Mouse (Mus musculus): ENCODE data around the gene Dnajb12. TPM values are rescaled to one million over a fixed set of nuclear protein-coding genes. Genes with fewer than 3 reads are reported as not detected.
A peak's percentile ranks its signal among the peaks of the same experiment; 100 is the strongest.

The Dnajb12 gene
- polyA plus RNA-seq, 1 experiment from 2014 or later, result 26.7 TPM

DNA sequence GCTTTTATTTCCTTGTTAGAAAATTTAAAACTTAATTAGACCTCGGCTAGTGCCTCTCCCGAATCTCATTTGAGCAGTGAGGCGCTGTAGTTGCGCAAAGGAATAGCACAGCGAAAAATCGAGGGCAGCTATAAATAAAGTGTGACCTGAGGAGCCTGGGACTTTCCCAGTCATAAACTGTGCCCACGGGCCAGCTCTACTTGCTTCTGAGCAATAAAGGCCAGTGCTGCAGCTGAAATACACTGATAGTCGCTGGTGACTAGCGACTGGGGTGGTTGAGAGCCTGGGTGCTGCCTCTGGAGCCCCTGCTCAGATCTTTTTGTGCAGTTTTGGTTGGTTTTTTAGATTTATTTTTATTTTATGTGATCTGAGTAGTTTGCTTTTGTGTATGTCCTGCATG is 34.7 kb upstream of the Dnajb12 start:
- WGBS, result 75% methylated on average over 9 of the region's 9 CpGs
- no peak overlapping the region for H3K27ac ChIP-seq (ENCODE audit: low read depth)
- H3K27me3 ChIP-seq (ENCODE audit: insufficient read depth, low read length), result no peaks in the 10 kb centered on the region
- no peak overlapping the region for H3K4me2 ChIP-seq
- H3K36me3 ChIP-seq (ENCODE audit: insufficient read depth), result no peaks in the 10 kb centered on the region
- ATAC-seq (ENCODE audit: insufficient read depth), result no peak
- H3K9ac ChIP-seq, result no peak overlapping the region
- TF ChIP-seq CTCF (IDR thresholded peaks at IDR 0.05; ENCODE audit: low read depth), result no peak
- H3K4me1 ChIP-seq (ENCODE audit: insufficient read depth), result no peaks in the 10 kb centered on the region
- H3K9me3 ChIP-seq (ENCODE audit: low read depth, low read length), result no peaks in the 10 kb centered on the region
- no peak for DNase-seq
- H3K4me3 ChIP-seq (ENCODE audit: low read depth, low read length), result no peak overlapping the region

DNA sequence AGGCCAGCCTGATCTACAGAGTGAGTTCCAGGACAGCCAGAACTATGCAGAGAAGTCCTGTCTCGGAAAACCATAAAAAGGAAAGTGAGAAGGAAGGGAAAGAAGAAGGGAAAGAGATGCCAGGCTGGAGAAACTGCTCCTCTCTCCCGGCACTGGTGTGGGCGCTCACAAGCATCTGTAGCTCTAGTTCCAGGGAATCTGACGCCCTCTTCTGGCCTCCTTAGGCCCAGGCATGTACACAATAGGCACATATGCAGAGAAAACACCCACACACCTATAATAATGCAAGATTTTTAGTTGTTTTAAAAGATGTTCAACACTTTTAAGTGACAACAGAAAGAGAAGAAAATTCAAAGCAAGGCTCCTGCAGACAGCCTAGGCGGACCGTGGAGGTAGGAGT is 32.9 kb upstream of the Dnajb12 start:
- H3K4me2 ChIP-seq, result no peak overlapping the region
- H3K27ac ChIP-seq (ENCODE audit: low read depth), result no peak overlapping the region
- H3K4me3 ChIP-seq (ENCODE audit: low read depth, low read length), result no peak overlapping the region
- ATAC-seq (ENCODE audit: insufficient read depth) (no peak), DNase-seq (no peak)
- TF ChIP-seq CTCF (IDR thresholded peaks at IDR 0.05; ENCODE audit: low read depth), result peak; percentile 33
- no peaks in the 10 kb centered on the region for H3K27me3 ChIP-seq (ENCODE audit: insufficient read depth, low read length)
- H3K9ac ChIP-seq, result no peak overlapping the region
- WGBS, result 68% methylated on average over 6 of the region's 6 CpGs
- no peaks in the 10 kb centered on the region for H3K36me3 ChIP-seq (ENCODE audit: insufficient read depth)
- no peaks in the 10 kb centered on the region for H3K9me3 ChIP-seq (ENCODE audit: low read depth, low read length)
- H3K4me1 ChIP-seq (ENCODE audit: insufficient read depth), result no peaks in the 10 kb centered on the region

DNA sequence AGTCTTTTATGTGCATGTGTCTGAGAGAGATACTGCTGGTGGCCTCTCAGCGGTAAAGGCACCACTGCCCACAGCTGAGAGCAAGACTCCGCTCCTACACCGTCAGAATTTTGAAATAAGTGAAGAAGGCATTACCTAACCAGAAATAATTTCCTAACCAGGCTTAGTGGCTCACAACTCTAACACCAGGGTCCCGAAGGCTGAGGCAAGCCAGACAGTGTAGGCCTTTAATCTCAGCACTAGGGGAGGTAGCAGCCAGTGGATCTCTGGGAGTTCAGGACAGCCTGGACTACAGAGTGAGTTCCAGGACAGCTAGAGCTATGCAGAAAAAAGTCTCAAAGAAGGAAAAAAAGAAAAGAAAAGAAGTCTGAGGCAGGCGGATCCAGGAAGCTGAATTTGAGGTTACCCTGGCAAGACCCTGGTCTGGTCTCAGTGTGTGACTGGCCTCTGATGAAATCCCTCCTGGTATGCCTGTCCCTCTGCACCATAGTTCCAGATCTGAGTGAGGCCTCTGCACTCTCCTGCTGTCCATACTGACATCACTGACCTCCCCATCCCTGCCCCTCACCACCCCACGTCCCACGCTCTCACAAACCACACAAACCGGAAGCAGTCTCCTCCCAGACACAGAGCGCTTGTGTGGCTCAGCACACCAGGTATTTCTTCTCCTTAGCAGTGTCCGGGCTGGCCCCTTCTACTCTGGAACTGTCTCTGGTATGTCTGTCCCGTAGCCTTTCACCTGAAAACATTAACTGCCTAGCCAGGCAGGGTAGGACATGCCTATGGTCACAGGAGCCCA is 31.1 kb upstream of the Dnajb12 start:
- Histone ChIP-seq H3K9me3 (ENCODE audit: low read depth, low read length) (no peaks in the 10 kb centered on the region), H3K36me3 (ENCODE audit: insufficient read depth) (no peaks in the 10 kb centered on the region), H3K27me3 (ENCODE audit: insufficient read depth, low read length) (no peaks in the 10 kb centered on the region), H3K4me1 (ENCODE audit: insufficient read depth) (no peaks in the 10 kb centered on the region), H3K4me3 (ENCODE audit: low read depth, low read length) (no peak overlapping the region), H3K4me2 (no peak overlapping the region), H3K9ac (no peak overlapping the region), H3K27ac (ENCODE audit: low read depth) (no peak overlapping the region)
- ATAC-seq (ENCODE audit: insufficient read depth) (no peak), DNase-seq (no peak)
- no peak for TF ChIP-seq CTCF (IDR thresholded peaks at IDR 0.05; ENCODE audit: low read depth)
- 70% methylated on average over 11 of the region's 11 CpGs for WGBS

DNA sequence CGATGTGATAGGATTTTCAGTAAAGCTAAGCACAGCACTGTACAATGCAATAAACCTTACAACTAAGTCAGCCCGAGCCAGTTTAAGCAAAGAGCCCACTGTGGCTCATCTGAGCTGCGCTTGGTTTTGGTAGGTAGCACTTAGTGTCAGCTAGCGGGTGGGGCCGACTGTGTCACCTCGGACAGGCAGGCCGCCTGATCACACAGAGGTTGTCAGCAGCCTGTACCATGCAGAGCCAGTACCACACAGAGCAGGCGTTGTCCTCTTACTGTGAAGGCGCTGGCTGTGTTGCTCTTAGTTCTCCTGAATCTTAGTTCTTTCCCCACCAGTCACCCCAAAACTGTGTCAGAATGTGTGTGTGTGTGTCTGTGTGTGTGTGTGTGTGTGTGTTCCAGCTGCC is 30.4 kb upstream of the Dnajb12 start:
- ATAC-seq (ENCODE audit: insufficient read depth) (no peak), DNase-seq (no peak)
- no peak overlapping the region for H3K4me2 ChIP-seq
- H3K4me1 ChIP-seq (ENCODE audit: insufficient read depth), result no peaks in the 10 kb centered on the region
- no peak overlapping the region for H3K27ac ChIP-seq (ENCODE audit: low read depth)
- H3K9me3 ChIP-seq (ENCODE audit: low read depth, low read length), result no peaks in the 10 kb centered on the region
- H3K27me3 ChIP-seq (ENCODE audit: insufficient read depth, low read length), result no peaks in the 10 kb centered on the region
- H3K9ac ChIP-seq, result no peak overlapping the region
- H3K36me3 ChIP-seq (ENCODE audit: insufficient read depth), result no peaks in the 10 kb centered on the region
- TF ChIP-seq CTCF (IDR thresholded peaks at IDR 0.05; ENCODE audit: low read depth), result no peak
- no peak overlapping the region for H3K4me3 ChIP-seq (ENCODE audit: low read depth, low read length)
- WGBS, result 57% methylated on average over 9 of the region's 9 CpGs

DNA sequence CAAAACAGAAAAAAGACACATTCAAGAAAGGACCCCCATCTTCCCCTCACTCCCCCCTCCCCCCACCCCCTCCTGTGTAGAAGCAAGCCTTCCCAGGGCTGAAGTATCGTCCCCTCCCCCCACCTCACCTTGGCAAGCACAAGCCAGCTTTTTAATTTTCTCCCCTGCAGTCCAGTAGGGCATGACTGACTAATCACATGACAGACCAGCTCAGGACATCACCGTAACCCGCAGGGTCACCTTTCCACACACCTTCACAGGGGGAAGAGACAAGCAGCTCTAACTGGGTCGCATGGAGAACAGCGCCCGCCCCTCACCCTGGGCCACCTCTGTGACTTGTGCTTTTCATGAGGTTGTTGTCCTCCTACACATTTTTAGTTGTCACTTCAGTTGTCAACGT is 30.0 kb upstream of the Dnajb12 start:
- DNase-seq (no peak), ATAC-seq (ENCODE audit: insufficient read depth) (no peak)
- H3K36me3 ChIP-seq (ENCODE audit: insufficient read depth), result no peaks in the 10 kb centered on the region
- no peak overlapping the region for H3K4me2 ChIP-seq
- H3K9ac ChIP-seq, result no peak overlapping the region
- WGBS, result 79% methylated on average over 7 of the region's 7 CpGs
- H3K4me3 ChIP-seq (ENCODE audit: low read depth, low read length), result no peak overlapping the region
- H3K4me1 ChIP-seq (ENCODE audit: insufficient read depth), result no peaks in the 10 kb centered on the region
- no peaks in the 10 kb centered on the region for H3K9me3 ChIP-seq (ENCODE audit: low read depth, low read length)
- no peak for TF ChIP-seq CTCF (IDR thresholded peaks at IDR 0.05; ENCODE audit: low read depth)
- H3K27ac ChIP-seq (ENCODE audit: low read depth), result no peak overlapping the region
- H3K27me3 ChIP-seq (ENCODE audit: insufficient read depth, low read length), result no peaks in the 10 kb centered on the region

DNA sequence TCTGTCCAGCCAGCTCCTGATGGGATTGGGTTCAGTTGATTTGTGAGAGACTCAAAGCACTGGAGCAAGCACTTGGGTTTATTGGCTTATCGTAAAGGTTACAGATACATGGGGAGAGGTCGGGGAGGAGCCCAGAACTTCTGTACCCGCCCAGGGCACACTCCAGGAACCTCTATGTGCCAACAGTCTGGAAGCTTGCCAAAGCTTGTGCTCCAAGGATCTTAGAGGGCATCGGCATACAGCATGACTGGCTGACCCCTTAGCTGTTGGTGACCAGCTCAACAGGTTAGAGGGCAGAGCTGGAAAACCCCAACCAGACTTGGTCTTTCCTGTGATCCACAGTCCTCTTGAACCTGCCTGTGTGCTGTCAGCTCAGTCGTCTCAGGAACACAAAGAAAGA is 22.2 kb upstream of the Dnajb12 start:
- H3K9ac ChIP-seq, result no peak overlapping the region
- ATAC-seq (ENCODE audit: insufficient read depth), result no peak
- H3K9me3 ChIP-seq (ENCODE audit: low read depth, low read length), result no peaks in the 10 kb centered on the region
- H3K27ac ChIP-seq (ENCODE audit: low read depth), result no peak overlapping the region
- H3K4me3 ChIP-seq (ENCODE audit: low read depth, low read length), result no peak overlapping the region
- H3K27me3 ChIP-seq (ENCODE audit: insufficient read depth, low read length), result no peaks in the 10 kb centered on the region
- H3K4me2 ChIP-seq, result no peak overlapping the region
- TF ChIP-seq CTCF (IDR thresholded peaks at IDR 0.05; ENCODE audit: low read depth), result no peak
- H3K4me1 ChIP-seq (ENCODE audit: insufficient read depth), result no peaks in the 10 kb centered on the region
- H3K36me3 ChIP-seq (ENCODE audit: insufficient read depth), result no peaks in the 10 kb centered on the region
- no peak for DNase-seq
- WGBS, result 81% methylated on average over 5 of the region's 5 CpGs

DNA sequence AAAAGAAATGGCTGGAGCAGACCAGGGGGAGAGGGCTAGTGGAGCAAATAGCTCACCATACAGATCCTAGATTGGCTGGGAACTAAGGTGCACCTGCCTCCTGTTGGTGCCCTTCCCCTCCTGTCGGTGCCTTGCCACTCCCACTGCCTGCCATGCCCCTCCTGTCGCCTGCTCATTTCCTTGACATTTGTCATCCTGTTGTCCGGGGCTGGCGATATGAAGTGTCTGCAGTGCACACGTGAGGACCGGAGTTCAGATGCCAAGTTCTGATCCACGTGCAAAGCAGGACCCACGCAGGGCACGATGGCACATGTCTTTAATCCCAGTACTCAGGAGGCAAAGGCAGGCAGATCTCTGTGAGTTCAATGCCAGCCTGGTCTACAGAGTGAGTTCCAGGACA is 18.7 kb upstream of the Dnajb12 start:
- Histone ChIP-seq H3K4me2 (no peak overlapping the region), H3K4me1 (ENCODE audit: insufficient read depth) (no peaks in the 10 kb centered on the region), H3K27me3 (ENCODE audit: insufficient read depth, low read length) (no peaks in the 10 kb centered on the region), H3K9ac (no peak overlapping the region), H3K36me3 (ENCODE audit: insufficient read depth) (peaks cover 13% of the 10 kb centered on the region), H3K9me3 (ENCODE audit: low read depth, low read length) (no peaks in the 10 kb centered on the region), H3K27ac (ENCODE audit: low read depth) (no peak overlapping the region), H3K4me3 (ENCODE audit: low read depth, low read length) (no peak overlapping the region)
- WGBS, result 63% methylated on average over 9 of the region's 9 CpGs
- ATAC-seq (ENCODE audit: insufficient read depth), result no peak
- TF ChIP-seq CTCF (IDR thresholded peaks at IDR 0.05; ENCODE audit: low read depth), result no peak
- no peak for DNase-seq
